Mouse (Mus musculus) forebrain, embryonic 15.5 days (tissue): ENCODE data around the gene Slc37a3. TPM values are rescaled to one million over a fixed set of nuclear protein-coding genes. Genes with fewer than 3 reads are reported as not detected.

Experiments used
- ATAC-seq: fragments of 200-750 bp; cut with Nextera tagmentation; replicated peaks from 2 replicates; pipeline ENCODE4 v1.8.0; 2017; ENCODE audit warnings: mild to moderate bottlenecking, moderate TSS enrichment, moderate library complexity
- H3K27ac ChIP-seq: fragments of 300-500 bp; sonication (generic); replicated peaks from 2 replicates; pipeline ENCODE4 v1.5.1; 2015; ENCODE audit warnings: mild to moderate bottlenecking, inconsistent platforms
- H3K27me3 ChIP-seq: fragments of 300-500 bp; sonication (generic); 2 replicates; pipeline ENCODE4 v1.6.1; 2015; ENCODE audit warnings: inconsistent platforms
- H3K36me3 ChIP-seq: fragments of 300-500 bp; sonication (generic); 2 replicates; pipeline ENCODE4 v1.6.1; 2015; ENCODE audit warnings: mild to moderate bottlenecking, inconsistent platforms
- H3K4me1 ChIP-seq: fragments of 300-500 bp; sonication (generic); 2 replicates; pipeline ENCODE4 v1.6.1; 2015; ENCODE audit warnings: inconsistent platforms
- H3K4me2 ChIP-seq: fragments of 300-500 bp; sonication (generic); replicated peaks from 2 replicates; pipeline ENCODE4 v1.6.1; 2015; ENCODE audit warnings: mild to moderate bottlenecking, inconsistent platforms
- H3K4me3 ChIP-seq: fragments of 300-500 bp; sonication (generic); 2 replicates; pipeline ENCODE4 v1.5.1; 2015; ENCODE audit warnings: mild to moderate bottlenecking, inconsistent platforms
- H3K9ac ChIP-seq: fragments of 300-500 bp; sonication (generic); replicated peaks from 2 replicates; pipeline ENCODE4 v1.6.1; 2015; ENCODE audit warnings: mild to moderate bottlenecking, inconsistent platforms
- H3K9me3 ChIP-seq: fragments of 300-500 bp; sonication (generic); 2 replicates; pipeline ENCODE4 v1.6.1; 2016; ENCODE audit warnings: inconsistent platforms
- WGBS: fragments of 180-500 bp; shearing (Covaris S2); methylation state at CpG from one replicate; pipeline ENCODE4 v1.1.7; 2015; ENCODE audit warnings: mixed read lengths; 5-methylcytosine and 5-hydroxymethylcytosine counted together
- polyA plus RNA-seq: library from polyadenylated mRNA; unstranded; fragments of >200 nt; fragmentation: Nextera tagmentation; extraction: Ambion mirVana; gene quantifications from 2 replicates; pipeline ENCODE4 v1.2.1, GENCODE M21; 2015

The Slc37a3 gene
- polyA plus RNA-seq, 1 experiment from 2014 or later = 69.5 TPM

- Histone ChIP-seq H3K27me3 (no peaks in the 10 kb centered on the region), H3K9ac (no peak overlapping the region), H3K36me3 (peaks cover 40% of the 10 kb centered on the region), H3K4me1 (peaks cover 8% of the 10 kb centered on the region), H3K27ac (no peak overlapping the region), H3K9me3 (no peaks in the 10 kb centered on the region), H3K4me3 (no peak overlapping the region), H3K4me2 (no peak overlapping the region)
- ATAC-seq = no peak
- 89% methylated on average over 2 of the region's 2 CpGs for whole genome bisulfite sequencing
Measured at GRCm38 (mm10) chr6:39341798-39342197, 35.7 kb downstream of the Slc37a3 start.

- H3K27ac ChIP-seq = no peak overlapping the region
- WGBS = 34% methylated on average over 8 of the region's 8 CpGs
- no peak overlapping the region for H3K4me3 ChIP-seq
- H3K4me2 ChIP-seq = no peak overlapping the region
- no peaks in the 10 kb centered on the region for H3K27me3 ChIP-seq
- 0 out of 2 replicates have a peak, but pooled peaks cover 2% of the 10 kb centered on the region for H3K4me1 ChIP-seq
- no peaks in the 10 kb centered on the region for H3K9me3 ChIP-seq
- H3K9ac ChIP-seq = no peak overlapping the region
- peaks cover 56% of the 10 kb centered on the region for H3K36me3 ChIP-seq
- no peak for ATAC-seq
Measured at GRCm38 (mm10) chr6:39338359-39338758, 39.1 kb downstream of the Slc37a3 start.

GRCm38 (mm10) chr6:39334873-39335272, 42.6 kb downstream of the Slc37a3 start:
- Histone ChIP-seq H3K4me2 (no peak overlapping the region), H3K36me3 (peaks cover 39% of the 10 kb centered on the region), H3K9ac (no peak overlapping the region), H3K27ac (no peak overlapping the region), H3K27me3 (no peaks in the 10 kb centered on the region), H3K4me1 (0 out of 2 replicates have a peak, but pooled peaks cover 2% of the 10 kb centered on the region), H3K4me3 (no peak overlapping the region), H3K9me3 (no peaks in the 10 kb centered on the region)
- 96% methylated on average over 3 of the region's 3 CpGs for WGBS
- no peak for ATAC-seq

DNA sequence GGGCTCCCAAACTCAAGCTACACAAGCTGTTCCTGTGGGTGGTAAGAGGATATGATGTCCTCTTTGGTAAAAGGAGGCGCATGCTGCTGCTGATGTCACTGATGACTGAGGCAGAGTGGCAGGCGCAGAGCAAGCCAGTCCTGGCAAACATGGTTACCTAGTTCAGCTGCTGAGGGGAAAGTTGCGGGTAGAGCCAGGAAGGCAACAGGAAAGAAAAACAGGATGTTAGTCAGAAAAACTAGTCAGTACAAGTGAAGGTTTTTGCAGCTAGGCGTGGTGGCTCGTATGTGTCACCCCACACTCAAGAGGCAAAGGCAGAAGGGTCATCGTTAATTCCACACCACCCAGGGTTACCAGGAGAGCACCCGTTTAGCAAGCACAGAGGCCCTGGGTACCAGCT, 43.3 kb downstream of the Slc37a3 start:
- H3K27ac ChIP-seq = no peak overlapping the region
- H3K36me3 ChIP-seq = peaks cover 39% of the 10 kb centered on the region
- no peak for ATAC-seq
- H3K4me1 ChIP-seq = 0 out of 2 replicates have a peak, but pooled peaks cover 2% of the 10 kb centered on the region
- no peaks in the 10 kb centered on the region for H3K27me3 ChIP-seq
- WGBS = 91% methylated on average over 7 of the region's 7 CpGs
- H3K9me3 ChIP-seq = no peaks in the 10 kb centered on the region
- no peak overlapping the region for H3K4me2 ChIP-seq
- H3K4me3 ChIP-seq = no peak overlapping the region
- no peak overlapping the region for H3K9ac ChIP-seq

DNA sequence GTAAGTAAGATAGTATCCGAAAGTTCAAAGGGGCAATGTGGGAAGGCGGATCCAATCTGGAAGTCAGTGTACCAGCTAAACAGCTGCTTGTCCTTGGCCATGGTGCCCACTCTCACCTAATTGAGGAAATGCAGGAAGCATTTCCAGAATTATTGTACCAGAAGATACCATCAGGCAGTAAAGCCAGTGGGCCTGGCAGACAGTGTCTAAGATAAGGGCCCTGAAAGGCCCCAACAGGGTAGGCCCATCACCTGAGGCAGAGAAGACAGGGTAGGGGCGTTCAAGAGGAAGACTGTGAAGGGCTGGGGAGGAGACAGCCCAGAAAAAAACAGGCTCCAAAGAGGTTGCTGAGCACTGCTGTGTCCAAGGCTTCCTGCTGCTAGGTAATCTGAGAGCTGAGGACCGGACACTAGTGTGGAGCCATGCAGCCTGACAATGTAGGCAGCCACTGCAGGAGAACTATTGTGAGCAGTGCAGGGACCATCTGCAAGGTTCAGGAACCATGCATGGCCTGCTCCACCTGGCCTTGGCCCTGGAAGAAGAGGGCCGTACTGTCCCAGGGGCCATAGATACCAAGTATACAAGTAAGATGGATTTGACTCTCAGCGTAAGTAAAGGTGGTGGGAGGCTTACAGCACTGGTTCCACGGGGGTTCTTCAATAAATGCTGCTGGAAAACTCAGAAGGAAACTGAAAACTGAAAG, 45.3 kb downstream of the Slc37a3 start:
- no peak overlapping the region for H3K27ac ChIP-seq
- H3K4me3 ChIP-seq = no peak overlapping the region
- ATAC-seq = no peak
- no peak overlapping the region for H3K4me2 ChIP-seq
- H3K9me3 ChIP-seq = no peaks in the 10 kb centered on the region
- peaks cover 27% of the 10 kb centered on the region for H3K36me3 ChIP-seq
- WGBS = 80% methylated on average over 7 of the region's 7 CpGs
- H3K4me1 ChIP-seq = no peaks in the 10 kb centered on the region
- H3K27me3 ChIP-seq = no peaks in the 10 kb centered on the region
- H3K9ac ChIP-seq = no peak overlapping the region

DNA sequence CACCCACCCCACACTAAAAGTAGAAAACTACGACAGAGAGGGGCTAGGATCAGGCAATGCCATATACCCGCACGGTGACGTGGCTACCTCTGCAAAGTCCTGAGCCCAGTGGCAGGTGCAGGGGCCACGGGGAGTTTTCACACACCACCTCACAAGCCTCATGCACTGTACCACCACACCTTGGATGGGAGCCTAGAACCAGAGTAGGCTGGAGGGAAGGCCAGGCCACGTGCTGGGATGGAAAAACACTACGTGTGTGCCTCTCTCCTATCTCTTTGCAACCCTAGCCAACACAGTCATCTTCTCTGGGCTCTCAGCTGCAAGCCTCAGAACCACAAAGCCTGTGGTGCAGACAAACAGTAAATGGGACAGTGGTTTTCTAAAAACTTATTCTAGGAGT, 46.5 kb downstream of the Slc37a3 start:
- no peak for ATAC-seq

DNA sequence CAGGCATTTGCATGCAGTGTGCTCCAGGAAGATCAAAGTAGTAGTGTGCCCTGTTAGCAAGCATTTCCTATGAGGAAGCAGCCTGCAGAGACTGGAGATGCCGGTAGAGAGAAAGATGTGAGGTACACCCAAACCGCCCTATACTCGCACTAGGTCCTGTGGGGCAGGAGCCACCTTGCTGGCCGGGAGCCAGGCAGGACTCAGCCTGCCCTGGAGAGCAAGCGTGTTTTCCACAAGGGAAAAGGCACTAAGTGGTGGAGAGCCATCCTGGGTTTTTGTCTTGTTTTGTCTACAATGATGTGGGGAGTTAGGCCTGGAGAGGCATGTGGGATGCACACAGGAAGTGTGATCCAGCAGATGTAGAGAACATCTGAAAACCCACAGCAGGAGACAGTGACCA, 57.2 kb downstream of the Slc37a3 start:
- Histone ChIP-seq H3K4me1 (peaks cover 8% of the 10 kb centered on the region), H3K4me2 (no peak overlapping the region), H3K27me3 (no peaks in the 10 kb centered on the region), H3K27ac (no peak overlapping the region), H3K9ac (no peak overlapping the region), H3K36me3 (peaks cover 3% of the 10 kb centered on the region; the same call in 1 of the 2 replicates), H3K4me3 (no peak overlapping the region), H3K9me3 (no peaks in the 10 kb centered on the region)
- 85% methylated on average over 5 of the region's 5 CpGs for WGBS
- ATAC-seq = no peak

More for the DNA sequence above, 46.5 kb downstream of the Slc37a3 start:
- Histone ChIP-seq H3K4me2 (no peak overlapping the region), H3K4me1 (no peaks in the 10 kb centered on the region), H3K9me3 (no peaks in the 10 kb centered on the region), H3K9ac (no peak overlapping the region), H3K27ac (no peak overlapping the region), H3K27me3 (no peaks in the 10 kb centered on the region), H3K4me3 (no peak overlapping the region), H3K36me3 (peaks cover 18% of the 10 kb centered on the region; the same call in 1 of the 2 replicates)
- WGBS = 93% methylated on average over 7 of the region's 7 CpGs

GRCm38 (mm10) chr6:39319061-39319761, 58.3 kb downstream of the Slc37a3 start:
- Histone ChIP-seq H3K4me3 (no peak overlapping the region), H3K4me1 (peaks cover 8% of the 10 kb centered on the region), H3K27ac (peak overlapping the region; percentile 65), H3K9me3 (no peaks in the 10 kb centered on the region), H3K9ac (no peak overlapping the region), H3K4me2 (no peak overlapping the region), H3K27me3 (no peaks in the 10 kb centered on the region), H3K36me3 (no peaks in the 10 kb centered on the region)
- 44% methylated on average over 14 of the region's 19 CpGs for WGBS
- ATAC-seq = peak; percentile 74

- Histone ChIP-seq H3K27ac (no peak overlapping the region), H3K36me3 (no peaks in the 10 kb centered on the region), H3K27me3 (no peaks in the 10 kb centered on the region), H3K4me2 (no peak overlapping the region), H3K4me3 (no peak overlapping the region), H3K9ac (no peak overlapping the region), H3K4me1 (peaks cover 8% of the 10 kb centered on the region), H3K9me3 (no peaks in the 10 kb centered on the region)
- 28% methylated on average over 2 of the region's 2 CpGs for WGBS
- no peak for ATAC-seq
Measured at GRCm38 (mm10) chr6:39318631-39319010, 58.9 kb downstream of the Slc37a3 start.

DNA sequence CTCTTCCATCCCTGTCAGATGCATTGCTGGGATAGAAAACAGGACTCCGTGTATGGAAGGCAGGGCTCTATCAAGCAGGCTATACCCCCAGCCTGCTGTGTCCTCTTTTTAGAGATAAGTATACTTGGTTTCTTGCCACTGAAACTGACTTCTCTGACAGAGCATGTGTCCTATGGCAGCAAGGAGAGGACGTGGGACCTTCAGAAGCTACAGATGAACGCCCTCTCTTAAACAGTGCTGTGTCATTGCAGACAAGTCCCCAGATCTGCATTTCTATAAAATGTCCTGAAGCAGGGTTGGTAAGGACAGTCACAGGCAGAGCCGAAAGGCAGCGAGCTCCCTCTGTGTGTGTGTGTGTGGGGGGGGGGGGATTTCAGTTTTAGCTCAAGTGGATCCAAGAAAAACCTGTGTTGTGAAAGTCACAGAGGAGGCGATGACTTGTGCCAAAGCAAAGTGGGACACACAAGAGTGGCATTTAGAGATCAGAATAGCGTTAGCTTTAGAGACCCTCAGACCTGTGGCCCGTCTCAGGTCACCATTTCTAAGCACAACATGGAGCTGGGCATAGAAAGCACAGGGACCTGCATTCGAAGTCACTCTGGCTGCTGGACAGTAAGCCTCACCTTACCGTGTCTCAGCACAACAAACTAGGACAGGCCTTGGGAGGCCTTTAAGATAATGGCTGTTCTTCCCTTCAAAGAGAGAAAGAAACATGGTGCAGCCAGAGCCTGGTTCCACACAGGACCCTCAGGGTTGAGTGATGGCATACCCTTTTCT, 59.4 kb downstream of the Slc37a3 start:
- H3K27ac ChIP-seq = no peak overlapping the region
- no peak overlapping the region for H3K4me2 ChIP-seq
- ATAC-seq = no peak
- H3K9ac ChIP-seq = no peak overlapping the region
- H3K4me3 ChIP-seq = no peak overlapping the region
- 84% methylated on average over 10 of the region's 10 CpGs for WGBS
- H3K27me3 ChIP-seq = no peaks in the 10 kb centered on the region
- no peaks in the 10 kb centered on the region for H3K9me3 ChIP-seq
- no peaks in the 10 kb centered on the region for H3K36me3 ChIP-seq
- H3K4me1 ChIP-seq = peaks cover 8% of the 10 kb centered on the region

DNA sequence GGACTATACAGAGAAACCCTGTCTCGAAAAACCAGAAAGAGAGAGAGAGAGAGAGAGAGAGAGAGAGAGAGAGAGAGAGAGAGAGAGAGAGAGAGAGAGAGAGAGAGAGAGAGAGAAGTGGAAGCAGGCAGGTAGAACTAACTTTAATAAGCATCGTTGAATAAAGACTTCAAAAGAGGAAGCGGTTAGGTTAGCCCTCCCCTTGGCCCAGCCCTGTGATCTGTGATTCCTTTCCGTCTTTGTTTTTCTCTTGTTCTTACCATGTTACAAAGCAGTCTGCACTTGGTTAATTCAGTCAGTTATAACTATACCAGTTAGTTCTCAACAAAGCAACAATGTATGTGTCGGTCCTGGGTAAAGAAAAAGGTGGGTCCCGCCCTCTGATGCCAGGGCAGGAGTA, 61.4 kb downstream of the Slc37a3 start:
- H3K36me3 ChIP-seq = no peaks in the 10 kb centered on the region
- H3K9me3 ChIP-seq = no peaks in the 10 kb centered on the region
- H3K27me3 ChIP-seq = no peaks in the 10 kb centered on the region
- H3K27ac ChIP-seq = no peak overlapping the region
- no peak overlapping the region for H3K9ac ChIP-seq
- H3K4me1 ChIP-seq = peaks cover 8% of the 10 kb centered on the region
- ATAC-seq = no peak
- no peak overlapping the region for H3K4me2 ChIP-seq
- H3K4me3 ChIP-seq = no peak overlapping the region
- 85% methylated on average over 6 of the region's 6 CpGs for WGBS

GRCm38 (mm10) chr6:39314461-39314860, 63.0 kb downstream of the Slc37a3 start:
- Histone ChIP-seq H3K9ac (no peak overlapping the region), H3K9me3 (no peaks in the 10 kb centered on the region), H3K4me1 (peaks cover 8% of the 10 kb centered on the region), H3K36me3 (no peaks in the 10 kb centered on the region), H3K27me3 (no peaks in the 10 kb centered on the region), H3K4me2 (no peak overlapping the region), H3K4me3 (no peak overlapping the region), H3K27ac (no peak overlapping the region)
- WGBS = 91% methylated on average over 12 of the region's 12 CpGs
- ATAC-seq = no peak
